Comparison of ENCODE assay signal across 14 mouse cellular contexts in the genomic region with DNA sequence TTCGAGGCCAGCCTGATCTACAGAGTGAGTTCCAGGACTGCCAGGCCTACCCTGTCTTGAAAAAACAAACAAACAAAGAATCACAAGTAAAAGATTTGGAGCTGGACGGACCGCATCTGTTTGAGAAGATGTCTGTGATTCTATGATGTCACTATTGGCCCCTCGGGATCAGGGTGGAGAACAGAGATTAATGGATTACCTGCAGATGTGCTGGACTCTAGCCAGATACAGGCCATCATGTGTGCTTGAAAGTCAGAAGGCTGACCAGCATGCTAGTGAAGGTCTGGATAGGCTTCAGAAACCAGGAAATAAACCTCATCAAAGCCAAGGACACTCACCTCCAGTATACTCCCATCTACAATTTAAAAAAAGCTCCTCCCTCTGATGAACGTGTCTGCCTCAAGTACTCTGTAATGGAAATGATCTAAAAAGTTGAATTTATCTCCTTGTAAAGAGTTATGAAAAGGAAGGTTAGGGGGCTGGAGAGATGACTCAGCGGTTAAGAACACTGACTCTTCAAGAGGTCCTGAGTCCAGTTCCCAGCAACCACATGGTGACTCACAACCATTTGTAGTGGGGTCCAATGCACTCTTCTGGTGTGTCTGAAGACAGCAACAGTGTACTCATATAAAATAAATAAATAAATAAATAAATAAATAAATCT. TPM values are rescaled to one million over a fixed set of nuclear protein-coding genes. Genes with fewer than 3 reads are reported as not detected.
A peak's percentile ranks its signal among the peaks of the same experiment; 100 is the strongest.
DNase-seq lines count a peak whose midpoint lies in the region; ATAC-seq lines count a peak whose summit lies in the region.
"Had no signal": no experiment of that assay in that cellular context is flagged by ENCODE, and none has a peak within 500 bp of the region (broad histone marks: within the 10 kb centered on the region; RNA-seq: fewer than 3 reads in every experiment).

No protein-coding gene starts in this region.

- no peaks in the 10 kb centered on the region for H3K27me3 ChIP-seq in midbrain, embryonic 11.5 days (ENCODE audit: control insufficient read depth, insufficient read depth, low read length)
- H3K27me3 ChIP-seq in midbrain, embryonic 10.5 days (ENCODE audit: low read depth, poor library complexity, severe bottlenecking) = no peaks in the 10 kb centered on the region
- H3K27me3 ChIP-seq in intestine, embryonic 15.5 days (replicated peaks) = no peaks in the 10 kb centered on the region
- no peaks in the 10 kb centered on the region for H3K27me3 ChIP-seq in stomach, embryonic 16.5 days (ENCODE audit: control insufficient read depth, insufficient read depth, low read length)
- H3K27me3 ChIP-seq in forebrain, embryonic 12.5 days = peaks cover 4% of the 10 kb centered on the region; the same call in 1 of the 2 replicates
- H3K27me3 ChIP-seq: midbrain, embryonic 15.5 days had no signal

- H3K9me3 ChIP-seq in midbrain, embryonic 11.5 days (ENCODE audit: control insufficient read depth, low read length) = no peaks in the 10 kb centered on the region
- no peaks in the 10 kb centered on the region for H3K9me3 ChIP-seq in midbrain, embryonic 10.5 days (replicated peaks)
- no peaks in the 10 kb centered on the region for H3K9me3 ChIP-seq in intestine, embryonic 15.5 days
- H3K9me3 ChIP-seq in stomach, embryonic 16.5 days (replicated peaks; ENCODE audit: control insufficient read depth, low read length) = no peaks in the 10 kb centered on the region
- H3K9me3 ChIP-seq in forebrain, embryonic 12.5 days = no peaks in the 10 kb centered on the region
- H3K9me3 ChIP-seq: midbrain, embryonic 15.5 days had no signal

- H3K4me2 ChIP-seq in midbrain, embryonic 11.5 days = no peak overlapping the region
- H3K4me2 ChIP-seq in intestine, embryonic 15.5 days (replicated peaks) = no peak overlapping the region
- H3K4me2 ChIP-seq in stomach, embryonic 16.5 days (ENCODE audit: low read depth, low read length) = no peak overlapping the region
- no peak overlapping the region for H3K4me2 ChIP-seq in forebrain, embryonic 12.5 days
- H3K4me2 ChIP-seq: midbrain, embryonic 15.5 days had no signal

- no peaks in the 10 kb centered on the region for H3K36me3 ChIP-seq in midbrain, embryonic 11.5 days (ENCODE audit: control insufficient read depth, insufficient read depth, low read length)
- no peaks in the 10 kb centered on the region for H3K36me3 ChIP-seq in midbrain, embryonic 10.5 days
- H3K36me3 ChIP-seq in intestine, embryonic 15.5 days = no peaks in the 10 kb centered on the region
- H3K36me3 ChIP-seq in stomach, embryonic 16.5 days (ENCODE audit: control insufficient read depth, insufficient read depth, low read length) = no peaks in the 10 kb centered on the region
- H3K36me3 ChIP-seq in forebrain, embryonic 12.5 days (replicated peaks) = no peaks in the 10 kb centered on the region
- H3K36me3 ChIP-seq: midbrain, embryonic 15.5 days had no signal

- H3K27ac ChIP-seq in midbrain, embryonic 11.5 days (ENCODE audit: low read depth, low read length) = no peak overlapping the region
- no peak overlapping the region for H3K27ac ChIP-seq in midbrain, embryonic 10.5 days (replicated peaks)
- H3K27ac ChIP-seq in intestine, embryonic 15.5 days = no peak overlapping the region
- no peak overlapping the region for H3K27ac ChIP-seq in stomach, embryonic 16.5 days (ENCODE audit: low read length)
- H3K27ac ChIP-seq in forebrain, embryonic 12.5 days = no peak overlapping the region
- H3K27ac ChIP-seq: left cerebral cortex, adult 2 months; midbrain, embryonic 15.5 days had no signal

- H3K9ac ChIP-seq in midbrain, embryonic 11.5 days (ENCODE audit: low read length) = no peak overlapping the region
- no peak overlapping the region for H3K9ac ChIP-seq in intestine, embryonic 15.5 days
- no peak overlapping the region for H3K9ac ChIP-seq in stomach, embryonic 16.5 days (ENCODE audit: low read length)
- H3K9ac ChIP-seq in forebrain, embryonic 12.5 days = no peak overlapping the region
- H3K9ac ChIP-seq: midbrain, embryonic 15.5 days had no signal

- WGBS in midbrain, embryonic 11.5 days = 73% methylated on average over 6 of the region's 6 CpGs
- WGBS in midbrain, embryonic 10.5 days = 82% methylated on average over 6 of the region's 6 CpGs
- 60% methylated on average over 6 of the region's 6 CpGs for WGBS in intestine, embryonic 15.5 days
- 60% methylated on average over 6 of the region's 6 CpGs for WGBS in stomach, embryonic 16.5 days
- WGBS in forebrain, embryonic 12.5 days = 83% methylated on average over 6 of the region's 6 CpGs

- intact Hi-C loops in gastrocnemius, postnatal 14 days (cut with DNase I; ENCODE audit: low total_unique reads) = loop anchor here (5.0 kb wide), 2 partner anchors 43 to 93 kb away; partner anchors contain the start of gene Baz2a
- intact Hi-C loops in gastrocnemius, postnatal 36 days (cut with DNase I) = no loop called here

- no peaks in the 10 kb centered on the region for H3K4me1 ChIP-seq in midbrain, embryonic 11.5 days (ENCODE audit: control insufficient read depth, insufficient read depth, low read length)
- no peaks in the 10 kb centered on the region for H3K4me1 ChIP-seq in midbrain, embryonic 10.5 days
- no peaks in the 10 kb centered on the region for H3K4me1 ChIP-seq in intestine, embryonic 15.5 days (replicated peaks)
- H3K4me1 ChIP-seq in stomach, embryonic 16.5 days (ENCODE audit: control insufficient read depth, insufficient read depth, low read length) = no peaks in the 10 kb centered on the region
- 0 out of 2 replicates have a peak, but pooled peaks cover 2% of the 10 kb centered on the region for H3K4me1 ChIP-seq in forebrain, embryonic 12.5 days
- H3K4me1 ChIP-seq: midbrain, embryonic 15.5 days had no signal

- peak; percentile 19; the same call in 1 of the 2 replicates for ATAC-seq in midbrain, embryonic 11.5 days (ENCODE audit: low FRiP score)
- peak; percentile 18; the same call in 1 of the 2 replicates for ATAC-seq in intestine, embryonic 15.5 days
- peak; percentile 24; the same call in 1 of the 2 replicates for ATAC-seq in stomach, embryonic 16.5 days (ENCODE audit: insufficient read depth, low FRiP score)
- no peak for ATAC-seq in forebrain, embryonic 12.5 days (ENCODE audit: low FRiP score)
- ATAC-seq: midbrain, embryonic 15.5 days had no signal

- peak; percentile 17 for DNase-seq in gastrocnemius, postnatal 14 days
- DNase-seq in gastrocnemius, postnatal 36 days = no peak
- peak; percentile 81 for DNase-seq in midbrain, embryonic 11.5 days (ENCODE audit: low spot score, missing footprints)
- no peak for DNase-seq in midbrain, embryonic 10.5 days (ENCODE audit: low spot score)
- no peak for DNase-seq in urinary bladder, postnatal 10 days (ENCODE audit: low spot score)

- H3K4me3 ChIP-seq in midbrain, embryonic 11.5 days (ENCODE audit: low read depth, low read length) = no peak overlapping the region
- H3K4me3 ChIP-seq in midbrain, embryonic 10.5 days = no peak overlapping the region
- no peak overlapping the region for H3K4me3 ChIP-seq in intestine, embryonic 15.5 days (replicated peaks)
- H3K4me3 ChIP-seq in stomach, embryonic 16.5 days (replicated peaks; ENCODE audit: low read length) = no peak overlapping the region
- H3K4me3 ChIP-seq in forebrain, embryonic 12.5 days (replicated peaks) = no peak overlapping the region
- H3K4me3 ChIP-seq: left cerebral cortex, adult 2 months; midbrain, embryonic 15.5 days had no signal

RNA-seq across cellular contexts. Expression of gene Rbms2, which starts 5.3 kb away (rescaled TPM):
- total RNA-seq in gastrocnemius, postnatal 14 days (2021) = 10 to 100 TPM; 55.2 to 57.9 TPM
- 10 to 100 TPM; 53.4 to 58.1 TPM for total RNA-seq in gastrocnemius, postnatal 36 days (2021)
- 19.7 TPM in 2 replicates for polyA plus RNA-seq in midbrain, embryonic 11.5 days (2014; fragmentation: Nextera tagmentation; extraction: Ambion mirVana)
- polyA plus RNA-seq in midbrain, embryonic 10.5 days (2016; fragmentation: Nextera tagmentation; extraction: Ambion mirVana) = 24.3 and 25.0 TPM in 2 replicates
- polyA plus RNA-seq in intestine, embryonic 15.5 days (2015; fragmentation: Nextera tagmentation; extraction: Ambion mirVana) = 24.8 and 27.0 TPM in 2 replicates
- 30.3 and 34.2 TPM in 2 replicates for polyA plus RNA-seq in stomach, embryonic 16.5 days (2015; fragmentation: Nextera tagmentation; extraction: Ambion mirVana)
- polyA plus RNA-seq in forebrain, embryonic 12.5 days (2016; fragmentation: Nextera tagmentation; extraction: Ambion mirVana) = 19.2 and 20.3 TPM in 2 replicates

RNA-seq across cellular contexts. Expression of gene Gls2, which starts 8.8 kb away (rescaled TPM):
- total RNA-seq in gastrocnemius, postnatal 14 days (2021) = 1 to 10 TPM in 1 of 2 experiments, under 1 TPM in 1; 0.88 to 1.1 TPM
- under 1 TPM; 0.35 to 0.59 TPM for total RNA-seq in gastrocnemius, postnatal 36 days (2021)
- polyA plus RNA-seq in midbrain, embryonic 11.5 days (2014; fragmentation: Nextera tagmentation; extraction: Ambion mirVana) = 0.72 and 0.82 TPM in 2 replicates
- polyA plus RNA-seq in midbrain, embryonic 10.5 days (2016; fragmentation: Nextera tagmentation; extraction: Ambion mirVana) = 0.96 and 1.5 TPM in 2 replicates
- polyA plus RNA-seq in intestine, embryonic 15.5 days (2015; fragmentation: Nextera tagmentation; extraction: Ambion mirVana) = 1.8 and 3.3 TPM in 2 replicates
- polyA plus RNA-seq in stomach, embryonic 16.5 days (2015; fragmentation: Nextera tagmentation; extraction: Ambion mirVana) = 3.2 and 3.7 TPM in 2 replicates
- polyA plus RNA-seq in forebrain, embryonic 12.5 days (2016; fragmentation: Nextera tagmentation; extraction: Ambion mirVana) = 0.94 and 1.3 TPM in 2 replicates

RNA-seq across cellular contexts. Expression of gene Spryd4, which starts 26.2 kb away (rescaled TPM):
- 10 to 100 TPM; 39.3 to 40.6 TPM for total RNA-seq in gastrocnemius, postnatal 14 days (2021)
- 10 to 100 TPM; 31.8 to 32.3 TPM for total RNA-seq in gastrocnemius, postnatal 36 days (2021)
- polyA plus RNA-seq in midbrain, embryonic 11.5 days (2014; fragmentation: Nextera tagmentation; extraction: Ambion mirVana) = 25.7 and 27.5 TPM in 2 replicates
- polyA plus RNA-seq in midbrain, embryonic 10.5 days (2016; fragmentation: Nextera tagmentation; extraction: Ambion mirVana) = 28.3 and 32.7 TPM in 2 replicates
- 34.8 and 35.9 TPM in 2 replicates for polyA plus RNA-seq in intestine, embryonic 15.5 days (2015; fragmentation: Nextera tagmentation; extraction: Ambion mirVana)
- 32.4 and 33.5 TPM in 2 replicates for polyA plus RNA-seq in stomach, embryonic 16.5 days (2015; fragmentation: Nextera tagmentation; extraction: Ambion mirVana)
- 21.1 and 21.8 TPM in 2 replicates for polyA plus RNA-seq in forebrain, embryonic 12.5 days (2016; fragmentation: Nextera tagmentation; extraction: Ambion mirVana)

RNA-seq across cellular contexts. Expression of gene Mip, which starts 40.2 kb away (rescaled TPM):
- not detected for total RNA-seq in gastrocnemius, postnatal 14 days (2021)
- total RNA-seq in gastrocnemius, postnatal 36 days (2021) = not detected
- polyA plus RNA-seq in midbrain, embryonic 11.5 days (2014; fragmentation: Nextera tagmentation; extraction: Ambion mirVana) = 0.12 TPM in 1 of 2 replicates, not detected in the other
- polyA plus RNA-seq in midbrain, embryonic 10.5 days (2016; fragmentation: Nextera tagmentation; extraction: Ambion mirVana) = 0.21 TPM in 1 of 2 replicates, not detected in the other
- polyA plus RNA-seq in intestine, embryonic 15.5 days (2015; fragmentation: Nextera tagmentation; extraction: Ambion mirVana) = 0.19 TPM in 1 of 2 replicates, not detected in the other
- not detected in 2 replicates for polyA plus RNA-seq in stomach, embryonic 16.5 days (2015; fragmentation: Nextera tagmentation; extraction: Ambion mirVana)
- 0.18 and 0.42 TPM in 2 replicates for polyA plus RNA-seq in forebrain, embryonic 12.5 days (2016; fragmentation: Nextera tagmentation; extraction: Ambion mirVana)
- total RNA-seq: gastrocnemius, postnatal 4 days; heart, postnatal 25 days; left cerebral cortex, adult 2 months had no signal
- polyA plus RNA-seq: cortical plate, adult 2 months; lung, adult 2 months had no signal

RNA-seq across cellular contexts. Expression of gene Timeless, which starts 46.5 kb away (rescaled TPM):
- total RNA-seq in gastrocnemius, postnatal 14 days (2021) = 1 to 10 TPM; 3.9 to 5.1 TPM
- total RNA-seq in gastrocnemius, postnatal 36 days (2021) = 1 to 10 TPM; 1.7 to 2.2 TPM
- 48.1 and 52.5 TPM in 2 replicates for polyA plus RNA-seq in midbrain, embryonic 11.5 days (2014; fragmentation: Nextera tagmentation; extraction: Ambion mirVana)
- 86.6 and 89.4 TPM in 2 replicates for polyA plus RNA-seq in midbrain, embryonic 10.5 days (2016; fragmentation: Nextera tagmentation; extraction: Ambion mirVana)
- polyA plus RNA-seq in intestine, embryonic 15.5 days (2015; fragmentation: Nextera tagmentation; extraction: Ambion mirVana) = 40.8 and 41.3 TPM in 2 replicates
- 30.4 and 35.0 TPM in 2 replicates for polyA plus RNA-seq in stomach, embryonic 16.5 days (2015; fragmentation: Nextera tagmentation; extraction: Ambion mirVana)
- polyA plus RNA-seq in forebrain, embryonic 12.5 days (2016; fragmentation: Nextera tagmentation; extraction: Ambion mirVana) = 74.7 and 77.3 TPM in 2 replicates

Comparison
In these comparisons a context has a peak if more than half of its experiments do, and no peak if none do; other contexts are left out.
1. DNase-seq: peak in gastrocnemius, postnatal 14 days (single experiment) and midbrain, embryonic 11.5 days (single experiment); none in gastrocnemius, postnatal 36 days (0 of 2), midbrain, embryonic 10.5 days (single experiment) and urinary bladder, postnatal 10 days (single experiment).